Mouse (Mus musculus) thymus, adult 2 months (tissue): ENCODE measurements around the gene Cysrt1.

ENCODE experiments used
- CTCF ChIP-seq: fragments of 200-500 bp; IDR thresholded peaks from 2 replicates; pipeline ENCODE4 v1.5.1; 2012; ENCODE audit warnings: mild to moderate bottlenecking, control low read depth, low read length, moderate library complexity, borderline replicate concordance; ENCODE audit not compliant: control insufficient read depth, poor library complexity, insufficient read depth; ENCODE audit errors: extremely low read depth
- POLR2A ChIP-seq: fragments of 200-500 bp; IDR thresholded peaks from 2 replicates; pipeline ENCODE4 v1.6.1; 2012; ENCODE audit warnings: mild to moderate bottlenecking, low read length, control low read depth, moderate library complexity; ENCODE audit not compliant: control insufficient read depth, poor library complexity, insufficient read depth; ENCODE audit errors: extremely low read depth

- TF ChIP-seq POLR2A (no peak), CTCF (no peak)
Measured at GRCm38 (mm10) chr2:25242101-25242506, at the start of gene Cysrt1, which contains the start of gene Rnf208.
